Mouse (Mus musculus): ENCODE results near the gene Spag8.

The Spag8 gene

GRCm38 (mm10) chr4:43668782-43669427, 15.5 kb upstream of the Spag8 start, which contains the start of the genes Tmem8b and Fam221b:
TSS of gene Tmem8b (plus strand) at chr4:43668971.
TSS of gene Fam221b (minus strand) at chr4:43669145.
- no peak for TF ChIP-seq GATA4 (IDR thresholded peaks at IDR 0.05; ENCODE audit: insufficient replicate concordance, low read length)

DNA sequence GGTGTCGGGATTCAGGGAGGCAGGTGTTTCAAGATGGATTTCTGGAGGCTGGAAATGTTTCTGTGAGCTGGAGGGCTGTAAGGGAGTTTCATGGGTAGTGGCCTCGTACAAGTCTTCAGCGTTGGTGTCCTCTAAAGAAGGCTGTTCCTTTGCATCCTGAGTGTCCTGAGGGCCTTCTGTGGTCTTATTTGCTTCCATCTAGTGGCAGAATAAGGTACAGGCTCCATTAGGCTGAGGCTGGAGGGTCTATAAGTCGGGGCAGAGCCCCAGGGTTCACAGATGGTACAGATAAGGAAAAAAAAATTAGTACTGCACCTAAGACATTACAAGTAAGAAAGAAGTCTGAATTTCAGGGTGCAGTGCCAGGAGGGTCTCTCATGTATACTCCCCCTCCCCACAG, 13.0 kb upstream of the Spag8 start:
- no peak for TF ChIP-seq GATA4 (IDR thresholded peaks at IDR 0.05; ENCODE audit: insufficient replicate concordance, low read length)

DNA sequence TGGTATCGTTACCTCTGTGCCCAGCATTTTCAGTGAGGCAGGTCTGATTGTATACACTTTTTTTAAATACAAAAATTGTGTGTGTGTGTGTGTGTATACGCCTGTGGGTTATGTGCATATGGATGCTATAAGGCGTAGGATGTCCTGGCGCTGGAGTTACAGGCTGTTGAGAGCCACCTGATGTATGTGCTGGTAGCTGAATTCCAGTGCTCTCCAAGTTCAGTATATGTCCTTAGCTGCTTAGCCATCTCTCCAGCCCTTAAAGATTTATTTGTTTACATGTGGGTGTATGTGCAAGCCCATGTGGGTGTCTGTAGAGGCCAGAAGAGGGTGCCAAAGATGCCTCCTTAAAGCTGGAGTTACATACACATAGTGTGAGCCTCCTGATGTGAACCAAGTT, 3.8 kb upstream of the Spag8 start:
- TF ChIP-seq GATA4 (IDR thresholded peaks at IDR 0.05; ENCODE audit: insufficient replicate concordance, low read length): no peak

- TF ChIP-seq GATA4 (IDR thresholded peaks at IDR 0.05; ENCODE audit: insufficient replicate concordance, low read length): no peak
Observed at GRCm38 (mm10) chr4:43656339-43657109, 3.1 kb upstream of the Spag8 start, which contains the start of gene Hint2. TSS of gene Hint2 (minus strand) at chr4:43656466.

- TF ChIP-seq GATA4 (IDR thresholded peaks at IDR 0.05; ENCODE audit: insufficient replicate concordance, low read length): no peak
Observed at GRCm38 (mm10) chr4:43655656-43656338, 2.4 kb upstream of the Spag8 start.

- no peak for TF ChIP-seq GATA4 (IDR thresholded peaks at IDR 0.05; ENCODE audit: insufficient replicate concordance, low read length)
Observed at GRCm38 (mm10) chr4:43652726-43653125, 668 bp downstream of the Spag8 start.

GRCm38 (mm10) chr4:43649783-43650182, 3.6 kb downstream of the Spag8 start:
- TF ChIP-seq GATA4 (IDR thresholded peaks at IDR 0.05; ENCODE audit: insufficient replicate concordance, low read length): no peak

DNA sequence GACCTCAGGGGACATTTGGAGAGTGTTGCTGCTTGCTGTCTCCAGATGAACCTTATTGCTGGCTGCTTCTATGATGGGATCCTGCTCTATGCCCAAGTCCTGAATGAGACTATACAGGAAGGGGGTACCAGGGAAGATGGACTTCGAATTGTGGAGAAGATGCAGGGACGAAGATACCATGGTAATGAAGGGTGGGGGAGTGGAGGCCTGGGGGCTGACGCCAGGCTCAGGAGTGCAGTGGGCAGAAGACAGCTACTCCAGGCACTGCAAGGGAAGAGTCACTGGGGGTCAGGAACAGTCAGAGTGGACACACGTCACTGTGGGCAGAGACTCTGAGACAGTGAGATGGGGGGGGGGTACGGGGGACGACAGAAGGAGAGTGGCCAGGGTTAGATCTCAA, 12.9 kb downstream of the Spag8 start:
- no peak for TF ChIP-seq GATA4 (IDR thresholded peaks at IDR 0.05; ENCODE audit: insufficient replicate concordance, low read length)

- TF ChIP-seq GATA4 (IDR thresholded peaks at IDR 0.05; ENCODE audit: insufficient replicate concordance, low read length): no peak
Observed at GRCm38 (mm10) chr4:43640076-43640475, 13.3 kb downstream of the Spag8 start.

DNA sequence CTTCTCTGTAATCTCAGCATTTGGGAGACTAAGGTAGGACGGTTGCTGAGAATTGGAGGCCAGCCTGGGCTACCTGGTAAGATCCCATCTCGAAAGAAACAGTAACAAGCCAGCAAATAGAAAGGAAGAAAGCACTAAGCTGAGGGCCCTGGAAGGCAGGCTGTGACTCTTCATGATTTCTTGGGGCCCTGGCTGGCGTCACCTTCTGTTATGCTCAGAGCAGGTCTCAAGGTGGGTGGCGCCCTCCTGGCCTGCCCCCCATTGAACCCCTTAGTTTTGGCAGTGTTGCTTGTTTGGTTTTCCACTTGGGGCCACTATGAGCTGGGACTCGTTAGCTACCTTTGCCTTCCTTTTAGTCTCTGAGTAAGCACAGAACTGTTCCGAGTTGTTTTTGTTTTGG, 16.6 kb downstream of the Spag8 start:
- TF ChIP-seq GATA4 (IDR thresholded peaks at IDR 0.05; ENCODE audit: insufficient replicate concordance, low read length): no peak

DNA sequence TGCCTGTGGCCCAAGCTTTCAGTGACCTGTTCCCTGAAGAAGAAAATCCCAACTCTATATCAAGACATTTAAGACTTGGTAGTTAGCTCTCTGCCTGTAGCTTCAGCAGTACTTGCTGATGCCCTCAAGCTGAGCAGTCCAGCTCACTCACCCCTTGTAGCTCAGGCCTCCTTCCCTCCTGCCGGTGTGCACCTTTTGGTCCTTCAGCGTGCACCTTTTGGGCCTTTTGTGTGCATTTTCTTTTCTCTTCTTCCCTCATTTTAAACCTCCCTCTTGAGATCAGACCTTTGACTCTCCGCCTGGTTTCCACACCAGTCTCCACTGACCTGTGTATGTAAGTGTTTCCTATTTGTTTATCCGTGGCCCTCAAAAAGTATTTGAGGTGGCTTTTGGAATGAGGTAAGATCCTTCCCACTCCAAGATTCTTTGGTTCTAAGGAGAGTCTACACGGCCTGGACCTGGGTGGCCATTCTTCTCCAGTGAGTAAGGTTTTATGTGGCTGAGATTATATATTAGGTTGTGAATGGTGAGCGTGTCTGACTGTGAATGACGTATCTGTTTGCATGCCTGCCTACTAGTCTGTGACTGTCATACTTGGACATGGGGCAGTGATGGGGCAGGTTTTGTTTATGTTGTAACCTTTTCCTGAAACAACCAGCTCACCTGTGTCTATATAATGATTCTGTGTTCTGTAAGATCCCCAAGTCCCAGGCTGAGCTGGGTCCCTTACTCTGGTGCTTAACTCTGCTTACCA, 18.6 kb downstream of the Spag8 start:
- no peak for TF ChIP-seq GATA4 (IDR thresholded peaks at IDR 0.05; ENCODE audit: insufficient replicate concordance, low read length)

GRCm38 (mm10) chr4:43633736-43634135, 19.7 kb downstream of the Spag8 start:
- TF ChIP-seq GATA4 (IDR thresholded peaks at IDR 0.05; ENCODE audit: insufficient replicate concordance, low read length): no peak

DNA sequence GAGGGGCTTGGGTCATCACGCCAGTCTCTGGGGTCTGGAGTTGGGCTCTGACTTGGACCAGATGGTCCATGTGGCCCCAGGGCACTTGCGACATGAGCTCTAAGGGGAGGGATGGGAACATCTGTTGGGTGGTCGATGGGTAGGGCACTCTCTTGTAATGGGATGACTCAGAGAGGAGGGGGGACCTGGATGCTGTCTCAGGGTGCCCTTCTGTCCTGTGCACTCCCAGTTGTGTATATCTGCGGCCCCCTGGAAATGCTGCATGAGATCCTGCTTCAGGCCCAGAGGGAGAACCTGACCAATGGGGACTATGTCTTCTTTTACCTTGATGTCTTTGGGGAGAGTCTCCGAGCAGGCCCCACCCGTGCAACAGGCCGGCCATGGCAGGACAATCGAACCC, 20.1 kb downstream of the Spag8 start:
- TF ChIP-seq GATA4 (IDR thresholded peaks at IDR 0.05; ENCODE audit: insufficient replicate concordance, low read length): no peak

DNA sequence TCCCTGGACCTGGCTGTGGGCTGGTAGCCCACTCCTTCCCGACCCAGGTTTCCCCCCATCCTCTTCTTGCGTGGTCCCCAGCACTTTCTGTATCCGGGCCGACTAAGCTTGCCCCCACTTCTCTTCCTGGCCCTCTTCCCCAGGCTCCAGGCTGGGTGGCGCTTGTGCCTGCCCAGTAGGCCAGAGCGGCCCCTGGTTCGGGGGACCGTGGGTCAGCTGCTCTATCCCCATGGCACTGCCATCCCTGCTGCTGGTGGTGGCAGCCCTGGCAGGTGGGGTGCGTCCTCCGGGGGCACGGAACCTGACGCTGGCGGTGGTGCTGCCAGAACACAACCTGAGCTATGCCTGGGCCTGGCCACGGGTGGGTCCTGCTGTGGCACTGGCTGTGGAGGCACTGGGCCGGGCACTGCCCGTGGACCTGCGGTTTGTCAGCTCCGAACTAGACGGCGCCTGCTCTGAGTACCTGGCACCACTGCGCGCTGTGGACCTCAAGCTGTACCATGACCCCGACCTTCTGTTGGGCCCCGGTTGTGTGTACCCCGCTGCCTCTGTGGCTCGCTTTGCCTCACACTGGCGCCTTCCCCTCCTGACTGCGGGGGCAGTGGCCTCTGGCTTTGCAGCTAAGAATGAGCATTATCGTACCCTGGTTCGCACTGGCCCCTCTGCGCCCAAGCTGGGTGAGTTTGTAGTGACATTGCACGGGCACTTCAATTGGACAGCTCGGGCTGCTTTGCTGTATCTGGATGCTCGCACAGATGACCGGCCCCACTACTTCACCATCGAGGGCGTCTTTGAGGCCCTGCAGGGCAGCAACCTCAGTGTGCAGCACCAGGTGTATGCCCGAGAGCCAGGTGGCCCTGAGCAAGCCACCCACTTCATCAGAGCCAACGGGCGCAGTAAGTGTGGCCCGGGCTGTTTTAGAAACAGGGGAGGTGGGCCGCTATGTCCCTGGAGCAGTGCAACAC, 21.2 kb downstream of the Spag8 start:
- no peak for TF ChIP-seq GATA4 (IDR thresholded peaks at IDR 0.05; ENCODE audit: insufficient replicate concordance, low read length)
